Mouse (Mus musculus) heart, embryonic 11.5 days (tissue): ENCODE data around the gene Ip6k1. TPM values are rescaled to one million over a fixed set of nuclear protein-coding genes. Genes with fewer than 3 reads are reported as not detected.

Experiments
- ATAC-seq: fragments of 200-750 bp; cut with Nextera tagmentation; replicated peaks from 2 replicates; pipeline ENCODE4 v1.8.0; 2017; ENCODE audit warnings: moderate library complexity; ENCODE audit not compliant: insufficient number of reproducible peaks, low FRiP score, low TSS enrichment
- H3K27ac ChIP-seq: fragments of 300-500 bp; sonication (generic); 2 replicates; pipeline ENCODE4 v1.5.1; 2014; ENCODE audit warnings: mild to moderate bottlenecking, low read depth, low read length
- H3K27me3 ChIP-seq: fragments of 300-500 bp; sonication (generic); 2 replicates; pipeline ENCODE4 v1.6.1; 2014; ENCODE audit warnings: mild to moderate bottlenecking, low read length, mixed read lengths; ENCODE audit not compliant: control insufficient read depth, insufficient read depth
- H3K36me3 ChIP-seq: fragments of 300-500 bp; sonication (generic); 2 replicates; pipeline ENCODE4 v1.6.1; 2014; ENCODE audit warnings: mild to moderate bottlenecking, low read length, moderate library complexity, mixed read lengths; ENCODE audit not compliant: control insufficient read depth, insufficient read depth
- H3K4me1 ChIP-seq: fragments of 300-500 bp; sonication (generic); 2 replicates; pipeline ENCODE4 v1.6.1; 2014; ENCODE audit warnings: low read length; ENCODE audit not compliant: control insufficient read depth, insufficient read depth
- H3K4me2 ChIP-seq: fragments of 300-500 bp; sonication (generic); 2 replicates; pipeline ENCODE4 v1.6.1; 2014; ENCODE audit warnings: mild to moderate bottlenecking, moderate library complexity
- H3K4me3 ChIP-seq: fragments of 300-500 bp; sonication (generic); 2 replicates; pipeline ENCODE4 v1.5.1; 2014; ENCODE audit warnings: low read depth, low read length
- H3K9ac ChIP-seq: fragments of 300-500 bp; sonication (generic); 2 replicates; pipeline ENCODE4 v1.6.1; 2014; ENCODE audit warnings: mild to moderate bottlenecking, low read depth, low read length, moderate library complexity
- H3K9me3 ChIP-seq: fragments of 300-500 bp; sonication (generic); replicated peaks from 2 replicates; pipeline ENCODE4 v1.6.1; 2016; ENCODE audit warnings: low read length; ENCODE audit not compliant: control insufficient read depth
- WGBS: fragments of 180-500 bp; shearing (Covaris S2); extraction: QIAGEN DNeasy Blood & Tissue Kit; methylation state at CpG from one replicate; pipeline ENCODE4 v1.1.7; 2014; ENCODE audit not compliant: insufficient replicate concordance; 5-methylcytosine and 5-hydroxymethylcytosine counted together
- polyA plus RNA-seq: library from polyadenylated mRNA; unstranded; fragments of >200 nt; fragmentation: Nextera tagmentation; extraction: Ambion mirVana; gene quantifications from 2 replicates; pipeline ENCODE4 v1.2.1, GENCODE M21; 2014

Ip6k1 gene
- polyA plus RNA-seq, 1 experiment from 2014 or later, result 17.0 TPM

GRCm38 (mm10) chr9:108067900-108068299 lies 65.6 kb downstream of the Ip6k1 start:
- Histone ChIP-seq H3K36me3 (peaks cover 6% of the 10 kb centered on the region; the same call in 1 of the 2 replicates), H3K27ac (no peak overlapping the region), H3K4me3 (no peak overlapping the region), H3K9ac (0 out of 2 replicates have a peak overlapping the region, but pooled peaks have one; percentile 43), H3K9me3 (no peaks in the 10 kb centered on the region), H3K4me2 (no peak overlapping the region), H3K4me1 (peaks cover 12% of the 10 kb centered on the region), H3K27me3 (no peaks in the 10 kb centered on the region)
- WGBS, result 19% methylated on average over 8 of the region's 8 CpGs
- ATAC-seq, result peak; percentile 14; the same call in 1 of the 2 replicates

- peaks cover 19% of the 10 kb centered on the region for H3K4me1 ChIP-seq
- no peaks in the 10 kb centered on the region for H3K9me3 ChIP-seq
- ATAC-seq, result no peak
- no peak overlapping the region for H3K27ac ChIP-seq
- peaks cover 5% of the 10 kb centered on the region; the same call in 1 of the 2 replicates for H3K36me3 ChIP-seq
- 87% methylated on average over 9 of the region's 9 CpGs for WGBS
- no peak overlapping the region for H3K4me2 ChIP-seq
- H3K9ac ChIP-seq, result no peak overlapping the region
- no peak overlapping the region for H3K4me3 ChIP-seq
- H3K27me3 ChIP-seq, result no peaks in the 10 kb centered on the region
Measured at GRCm38 (mm10) chr9:108069007-108069406, 66.7 kb downstream of the Ip6k1 start.

GRCm38 (mm10) chr9:108069529-108069928 lies 67.2 kb downstream of the Ip6k1 start:
- no peak overlapping the region for H3K4me3 ChIP-seq
- no peaks in the 10 kb centered on the region for H3K9me3 ChIP-seq
- H3K4me2 ChIP-seq, result no peak overlapping the region
- H3K27me3 ChIP-seq, result no peaks in the 10 kb centered on the region
- ATAC-seq, result no peak
- peaks cover 19% of the 10 kb centered on the region for H3K4me1 ChIP-seq
- peaks cover 5% of the 10 kb centered on the region; the same call in 1 of the 2 replicates for H3K36me3 ChIP-seq
- H3K9ac ChIP-seq, result no peak overlapping the region
- 92% methylated on average over 7 of the region's 7 CpGs for WGBS
- H3K27ac ChIP-seq, result no peak overlapping the region

- Histone ChIP-seq H3K4me3 (no peak overlapping the region), H3K9ac (no peak overlapping the region), H3K27me3 (no peaks in the 10 kb centered on the region), H3K9me3 (no peaks in the 10 kb centered on the region), H3K27ac (peak overlapping the region; percentile 68; the same call in 1 of the 2 replicates), H3K4me2 (no peak overlapping the region), H3K36me3 (peaks cover 5% of the 10 kb centered on the region; the same call in 1 of the 2 replicates), H3K4me1 (peaks cover 19% of the 10 kb centered on the region)
- WGBS, result 62% methylated on average over 4 of the region's 4 CpGs
- no peak for ATAC-seq
Measured at GRCm38 (mm10) chr9:108071801-108072200, 69.5 kb downstream of the Ip6k1 start.

GRCm38 (mm10) chr9:108072481-108072924 lies 70.2 kb downstream of the Ip6k1 start:
- H3K4me1 ChIP-seq, result peaks cover 19% of the 10 kb centered on the region
- peaks cover 5% of the 10 kb centered on the region; the same call in 1 of the 2 replicates for H3K36me3 ChIP-seq
- no peaks in the 10 kb centered on the region for H3K9me3 ChIP-seq
- no peak for ATAC-seq
- peak overlapping the region; percentile 11; the same call in 1 of the 2 replicates for H3K4me2 ChIP-seq
- H3K27me3 ChIP-seq, result no peaks in the 10 kb centered on the region
- H3K9ac ChIP-seq, result no peak overlapping the region; the same call in 1 of the 2 replicates
- peak overlapping the region; percentile 68 for H3K27ac ChIP-seq
- 45% methylated on average over 9 of the region's 9 CpGs for WGBS
- H3K4me3 ChIP-seq, result no peak overlapping the region

GRCm38 (mm10) chr9:108073141-108073930 lies 71.0 kb downstream of the Ip6k1 start:
- H3K27ac ChIP-seq, result peak overlapping the region; percentile 10; the same call in 1 of the 2 replicates
- peaks cover 5% of the 10 kb centered on the region; the same call in 1 of the 2 replicates for H3K36me3 ChIP-seq
- ATAC-seq, result no peak
- H3K4me3 ChIP-seq, result no peak overlapping the region
- H3K4me1 ChIP-seq, result peaks cover 19% of the 10 kb centered on the region
- 50% methylated on average over 7 of the region's 7 CpGs for WGBS
- no peaks in the 10 kb centered on the region for H3K9me3 ChIP-seq
- 0 out of 2 replicates have a peak overlapping the region, but pooled peaks have one; percentile 49 for H3K9ac ChIP-seq
- H3K27me3 ChIP-seq, result no peaks in the 10 kb centered on the region
- H3K4me2 ChIP-seq, result no peak overlapping the region

- peak; percentile 73 for ATAC-seq
- WGBS, result 63% methylated on average over 5 of the region's 5 CpGs
- Histone ChIP-seq H3K27ac (peak within 1 kb of the TSS; percentile 92), H3K9me3 (no peaks in the 10 kb centered on the region), H3K27me3 (peaks cover 38% of the 10 kb centered on the region), H3K36me3 (peaks cover 4% of the 10 kb centered on the region), H3K4me3 (peak within 1 kb of the TSS; percentile 71), H3K4me1 (peaks cover 13% of the 10 kb centered on the region; the same call in 1 of the 2 replicates), H3K4me2 (peak within 1 kb of the TSS; percentile 90), H3K9ac (peak within 1 kb of the TSS; percentile 88)
Measured at GRCm38 (mm10) chr9:108080168-108080567, 77.9 kb downstream of the Ip6k1 start, which contains the start of gene Mst1. TSS of gene Mst1 (plus strand) at chr9:108080436.

GRCm38 (mm10) chr9:108082549-108082948 lies 80.2 kb downstream of the Ip6k1 start:
- H3K4me2 ChIP-seq, result peak overlapping the region; percentile 48
- ATAC-seq, result no peak
- H3K4me1 ChIP-seq, result peaks cover 13% of the 10 kb centered on the region; the same call in 1 of the 2 replicates
- H3K9ac ChIP-seq, result peak overlapping the region; percentile 28; the same call in 1 of the 2 replicates
- H3K27ac ChIP-seq, result no peak overlapping the region
- 7% methylated on average over 19 of the region's 19 CpGs for WGBS
- no peaks in the 10 kb centered on the region for H3K9me3 ChIP-seq
- H3K36me3 ChIP-seq, result peaks cover 25% of the 10 kb centered on the region
- peak overlapping the region; percentile 21; the same call in 1 of the 2 replicates for H3K4me3 ChIP-seq
- H3K27me3 ChIP-seq, result peaks cover 38% of the 10 kb centered on the region
